Mouse (Mus musculus) adrenal gland, postnatal 10 days (tissue): ENCODE data around the gene 4930562C15Rik. TPM values are rescaled to one million over a fixed set of nuclear protein-coding genes. Genes with fewer than 3 reads are reported as not detected.

ENCODE experiments used
- DNase-seq: peaks from one replicate; pipeline ENCODE4 v3.0.0; 2021; ENCODE audit warnings: mixed read lengths
- total RNA-seq, 2 experiments: library from RNA; stranded (reverse); gene quantifications; 2 replicates each; pipeline ENCODE4 v1.2.3; 2021

Gene 4930562C15Rik
- total RNA-seq, 2 experiments from 2014 or later = not detected

DNA sequence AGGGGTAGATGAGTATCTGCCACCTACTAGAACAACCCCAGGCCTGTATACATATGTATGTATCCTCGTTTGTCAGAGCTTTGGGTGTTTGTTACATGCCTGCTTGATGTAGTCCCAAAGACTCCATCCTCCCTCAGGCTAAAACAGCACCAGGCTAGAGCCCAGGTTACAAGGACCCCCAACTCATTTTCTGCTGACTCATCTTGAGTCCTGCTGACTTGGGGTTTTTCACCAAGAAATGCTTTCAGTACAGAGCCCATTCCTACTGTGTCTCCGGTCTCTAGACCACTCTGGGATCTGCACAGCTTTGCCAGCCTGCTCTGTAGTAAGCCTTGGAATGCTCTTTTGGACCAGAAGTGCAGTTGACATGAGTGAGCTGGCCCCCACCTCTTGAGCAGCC, 81.4 kb downstream of the 4930562C15Rik start:
- no peak for DNase-seq

Other genes with a start within 250 kb of the 4930562C15Rik start
- 10 to 100 TPM; 22.9 to 34.3 TPM for gene Glis2, start 240.7 kb upstream of the 4930562C15Rik start, total RNA-seq
- 100 to 1,000 TPM; 115 to 116 TPM for gene Pam16, start 210.4 kb upstream of the 4930562C15Rik start, total RNA-seq
- 10 to 100 TPM; 10.0 to 14.7 TPM for gene Vasn, start 195.5 kb upstream of the 4930562C15Rik start, total RNA-seq
- gene Dnaja3, start 195.4 kb upstream of the 4930562C15Rik start, total RNA-seq = 100 to 1,000 TPM; 161 to 167 TPM
- 10 to 100 TPM; 27.9 to 38.7 TPM for gene Coro7, start 155.6 kb upstream of the 4930562C15Rik start, total RNA-seq
- gene Nmral1, start 116.1 kb upstream of the 4930562C15Rik start, total RNA-seq = 10 to 100 TPM; 11.6 to 14.4 TPM
- gene Hmox2, start 109.1 kb upstream of the 4930562C15Rik start, total RNA-seq = 10 to 100 TPM; 93.5 to 97.5 TPM
- gene Cdip1, start 45.1 kb upstream of the 4930562C15Rik start, total RNA-seq = 100 to 1,000 TPM; 126 to 148 TPM
- 10 to 100 TPM; 29.2 to 31.3 TPM for gene Ubald1, start 44.9 kb downstream of the 4930562C15Rik start, total RNA-seq
- gene Mgrn1, start 50.8 kb downstream of the 4930562C15Rik start, total RNA-seq = 100 to 1,000 TPM in 1 of 2 experiments, 10 to 100 TPM in 1; 88.0 to 106 TPM
- gene Nudt16l1, start 103.3 kb downstream of the 4930562C15Rik start, total RNA-seq = 10 to 100 TPM; 63.3 to 79.9 TPM
- gene Anks3, start 128.8 kb downstream of the 4930562C15Rik start, total RNA-seq = 10 to 100 TPM; 30.3 to 41.9 TPM
- gene Sept12, start 162.4 kb downstream of the 4930562C15Rik start, total RNA-seq = not detected
- 1 to 10 TPM in 1 of 2 experiments, not detected in 1; 1.4 TPM for gene Smim22, start 171.9 kb downstream of the 4930562C15Rik start, total RNA-seq
- gene Rogdi, start 178.1 kb downstream of the 4930562C15Rik start, total RNA-seq = 10 to 100 TPM; 33.0 to 43.7 TPM
- gene Glyr1, start 214.4 kb downstream of the 4930562C15Rik start, total RNA-seq = 10 to 100 TPM; 80.1 to 82.7 TPM
- 10 to 100 TPM; 33.8 to 37.1 TPM for gene Ubn1, start 214.6 kb downstream of the 4930562C15Rik start, total RNA-seq